Mouse (Mus musculus): ENCODE measurements around the gene Hoxa2.

The Hoxa2 gene

GRCm38 (mm10) chr6:52163366-52164031 is 1.1 kb downstream of the Hoxa2 start:
- no peak for DNase-seq

- DNase-seq: no peak
Observed at GRCm38 (mm10) chr6:52162611-52163365, 1.8 kb downstream of the Hoxa2 start.

GRCm38 (mm10) chr6:52162093-52162380 is 2.6 kb downstream of the Hoxa2 start:
- DNase-seq: no peak

- no peak for DNase-seq
Observed at GRCm38 (mm10) chr6:52161336-52162092, 3.1 kb downstream of the Hoxa2 start.

GRCm38 (mm10) chr6:52160511-52161335 is 3.9 kb downstream of the Hoxa2 start:
- DNase-seq: no peak

GRCm38 (mm10) chr6:52159979-52160378 is 4.7 kb downstream of the Hoxa2 start:
- DNase-seq: no peak

GRCm38 (mm10) chr6:52159164-52159761 is 5.4 kb downstream of the Hoxa2 start:
- DNase-seq: no peak

- no peak for DNase-seq
Observed at GRCm38 (mm10) chr6:52158276-52159051, 6.2 kb downstream of the Hoxa2 start, which contains the start of gene Hoxa1. Gene Hoxa1, minus strand, starts transcription at chr6:52158317.

- DNase-seq: no peak
Observed at GRCm38 (mm10) chr6:52157466-52158275, 7.0 kb downstream of the Hoxa2 start.

- DNase-seq: no peak
Observed at GRCm38 (mm10) chr6:52156551-52157200, 8.0 kb downstream of the Hoxa2 start.

GRCm38 (mm10) chr6:52155471-52155870 is 9.2 kb downstream of the Hoxa2 start:
- DNase-seq: no peak

GRCm38 (mm10) chr6:52154044-52154443 is 10.6 kb downstream of the Hoxa2 start:
- DNase-seq: no peak

GRCm38 (mm10) chr6:52153270-52153669 is 11.4 kb downstream of the Hoxa2 start:
- no peak for DNase-seq

GRCm38 (mm10) chr6:52152226-52153193 is 12.1 kb downstream of the Hoxa2 start:
- DNase-seq: no peak

GRCm38 (mm10) chr6:52151571-52151970 is 13.1 kb downstream of the Hoxa2 start:
- DNase-seq: no peak

GRCm38 (mm10) chr6:52150401-52150966 is 14.1 kb downstream of the Hoxa2 start:
- no peak for DNase-seq

- no peak for DNase-seq
Observed at GRCm38 (mm10) chr6:52139115-52139514, 25.5 kb downstream of the Hoxa2 start.

- no peak for DNase-seq
Observed at GRCm38 (mm10) chr6:52138576-52138975, 26.1 kb downstream of the Hoxa2 start.

Data from right cerebral cortex, postnatal 14 days (tissue).